Mouse (Mus musculus) embryo, embryonic 10 days (tissue): ENCODE data around the gene Atp6v0e2.

ENCODE experiments used
- DNase-seq: peaks from one replicate; pipeline ENCODE4 v3.0.0-alpha.2; 2015; ENCODE audit warnings: low spot score

The Atp6v0e2 gene

DNA sequence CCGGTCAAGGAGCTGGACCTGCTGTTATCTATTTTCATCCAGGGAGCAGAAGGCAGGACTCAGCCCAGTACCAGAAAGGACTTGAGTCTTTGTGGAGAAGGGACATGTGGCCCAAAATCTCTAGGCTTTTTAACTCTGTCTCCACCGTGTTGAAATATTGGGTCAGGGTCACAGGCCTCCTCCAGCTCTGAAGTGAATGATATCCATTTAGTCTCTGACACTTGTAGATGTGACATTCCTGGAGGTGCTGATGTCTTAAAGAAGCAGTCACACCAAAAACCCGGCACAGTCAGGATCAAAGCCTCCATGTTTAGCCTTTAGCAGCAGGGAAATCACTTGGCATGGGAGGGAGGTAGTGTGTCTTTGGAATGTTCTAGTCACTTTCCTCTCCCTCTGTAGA, 3.3 kb downstream of the Atp6v0e2 start:
- no peak for DNase-seq

DNA sequence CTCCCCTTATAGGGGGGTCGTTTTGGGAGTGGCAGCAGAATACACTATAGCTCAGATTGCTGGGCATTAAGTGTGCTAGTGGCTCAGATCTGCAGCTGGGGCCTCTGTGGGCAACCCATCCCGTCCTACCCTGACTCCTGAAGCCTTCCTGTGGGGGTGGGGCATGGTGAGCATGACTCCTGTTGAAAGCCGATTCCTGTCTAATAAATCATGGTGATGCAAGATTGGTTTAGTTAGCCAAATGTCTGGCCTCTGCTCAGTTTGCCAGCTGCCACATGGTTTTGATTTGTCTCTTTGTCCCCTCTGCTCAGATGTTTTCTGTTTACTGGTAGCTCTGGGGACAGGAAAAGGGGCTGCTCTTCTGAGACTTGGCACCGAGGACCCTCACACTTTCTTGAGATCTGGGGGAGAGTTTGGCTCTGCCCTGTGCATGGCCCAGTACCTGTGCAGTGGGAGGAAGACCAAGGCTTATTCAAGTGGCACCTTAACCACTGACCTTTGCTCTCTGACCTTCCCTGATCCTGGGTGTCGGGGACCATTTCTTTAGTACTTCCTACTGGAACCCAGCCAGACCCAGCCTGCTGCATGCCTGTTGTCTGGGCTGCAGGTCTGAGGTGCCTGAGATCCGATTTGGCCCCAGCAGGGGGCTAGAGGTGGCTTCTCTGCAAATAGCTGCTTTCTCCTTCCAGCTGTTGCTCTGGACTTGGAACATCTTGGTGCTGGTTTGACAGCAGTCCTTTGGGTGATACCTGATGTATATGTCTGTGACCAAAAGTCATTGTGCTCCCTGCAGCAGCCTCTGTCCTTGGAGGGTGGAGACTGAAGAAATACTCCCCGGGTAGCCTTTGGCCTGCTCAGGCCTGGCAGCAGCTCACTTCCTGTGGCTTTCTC, 4.4 kb downstream of the Atp6v0e2 start:
- DNase-seq = peak; percentile 81

DNA sequence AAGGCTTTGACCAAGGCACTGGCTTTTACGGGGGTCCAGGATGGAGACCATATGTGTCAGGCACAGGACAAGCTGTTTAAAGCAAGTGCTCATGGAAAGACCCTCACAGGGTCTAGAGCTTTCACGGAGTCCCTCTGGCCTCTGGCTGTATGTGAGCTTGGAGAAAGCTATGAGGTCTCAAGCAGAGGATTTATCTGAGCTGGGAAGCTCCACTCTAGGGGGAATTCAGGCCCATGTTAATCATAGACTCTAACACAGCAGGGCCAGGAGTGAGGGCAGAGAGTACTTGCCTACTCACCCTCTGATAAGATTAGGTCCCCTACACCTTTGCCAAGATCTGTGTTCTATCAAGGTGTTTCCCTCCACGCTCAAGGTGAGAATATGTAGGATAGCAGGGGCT, 5.2 kb downstream of the Atp6v0e2 start:
- no peak for DNase-seq

DNA sequence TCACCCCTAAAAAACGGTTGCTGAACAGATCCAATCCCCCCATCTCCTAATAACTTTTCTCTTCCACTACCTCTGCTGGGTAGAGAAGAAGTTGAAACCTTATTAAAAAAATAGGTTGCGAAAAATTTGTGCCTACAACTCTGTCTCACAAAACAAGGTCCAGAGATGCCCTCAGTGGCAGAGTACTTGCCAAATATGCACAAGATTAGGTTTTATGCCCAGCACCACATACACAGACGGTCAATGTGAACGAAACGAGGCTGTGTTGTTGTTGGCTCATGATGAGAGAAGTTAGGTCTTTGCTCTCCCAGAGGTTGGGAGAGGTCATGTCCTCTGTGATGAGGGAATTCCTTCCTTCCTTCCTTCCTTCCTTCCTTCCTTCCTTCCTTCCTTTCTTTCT, 7.8 kb downstream of the Atp6v0e2 start:
- DNase-seq = no peak

DNA sequence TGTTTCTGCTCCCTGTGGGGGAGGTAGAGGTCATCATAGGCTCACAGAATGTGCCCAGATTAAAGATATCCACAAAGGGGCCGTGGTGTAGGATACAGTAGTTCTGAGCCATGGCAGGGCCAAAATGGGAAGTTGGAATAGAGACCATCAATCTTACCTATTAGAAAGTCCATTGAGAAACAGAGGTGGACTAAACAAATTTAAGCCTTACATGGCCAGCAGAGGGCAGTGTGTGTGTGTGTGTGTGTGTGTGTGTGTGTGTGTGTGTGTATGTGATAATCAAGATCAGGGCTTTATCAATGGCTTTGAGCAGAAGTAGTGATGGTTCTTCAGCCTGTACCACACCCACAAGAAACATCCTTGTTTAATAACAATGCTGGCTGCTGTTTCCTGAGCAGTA, 8.9 kb downstream of the Atp6v0e2 start:
- DNase-seq = peak; percentile 61

DNA sequence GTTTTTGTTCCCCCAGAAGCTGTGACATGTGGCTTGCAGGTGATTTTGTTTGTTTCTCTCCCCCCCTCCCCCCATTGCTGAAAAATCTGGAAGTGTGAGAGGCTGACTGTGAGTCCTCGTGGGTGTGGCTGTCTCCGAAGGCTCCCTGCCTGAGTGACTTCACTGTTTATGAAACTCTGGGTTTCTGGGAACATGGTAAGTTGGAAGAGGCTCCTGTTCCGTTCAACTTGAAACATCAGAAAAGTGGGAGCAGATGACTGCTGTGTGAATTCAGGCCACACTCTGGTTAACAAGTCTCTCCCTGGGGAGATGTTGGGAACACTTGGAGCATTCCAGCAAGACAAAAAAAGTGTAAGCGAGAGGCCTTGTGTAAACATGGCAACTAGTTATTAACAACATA, 9.4 kb downstream of the Atp6v0e2 start:
- no peak for DNase-seq

DNA sequence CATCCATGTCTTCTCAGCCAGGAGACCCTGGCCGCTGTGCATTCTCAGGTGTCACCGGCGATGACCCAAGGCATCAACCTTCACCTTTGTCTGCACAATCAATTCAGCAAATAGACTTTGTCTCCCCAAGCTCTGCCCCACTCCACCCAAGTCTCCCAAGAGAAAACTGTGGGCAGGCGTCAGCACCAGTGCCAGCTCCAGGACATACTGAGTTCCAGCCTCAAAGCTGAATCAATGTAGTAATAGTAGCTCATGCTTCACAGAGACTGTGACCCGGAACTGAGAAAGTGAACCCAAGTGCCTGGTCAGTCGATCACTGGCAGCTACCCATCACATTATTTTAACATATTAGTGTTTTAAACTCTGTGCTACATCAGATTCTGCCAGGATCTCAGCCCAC, 10.9 kb downstream of the Atp6v0e2 start:
- no peak for DNase-seq

DNA sequence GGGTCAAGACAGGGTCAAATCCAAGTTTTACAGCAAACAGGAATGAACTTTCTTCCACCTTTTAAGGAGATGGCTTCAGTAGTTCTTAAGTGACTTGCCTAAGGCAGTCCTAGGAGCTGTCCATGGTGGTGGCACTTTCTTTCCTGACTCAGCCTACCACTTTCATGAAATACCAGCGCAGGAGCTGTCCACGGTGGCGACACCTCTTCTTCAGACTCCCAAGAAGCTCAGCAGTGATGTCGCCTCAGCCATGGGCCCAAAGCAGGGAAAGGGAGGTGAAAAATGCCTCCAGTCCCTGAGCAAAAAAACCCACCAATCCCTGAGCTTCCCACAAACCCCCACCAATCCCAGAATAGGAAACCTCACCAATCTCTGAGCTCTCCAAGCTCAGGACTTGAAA, 15.5 kb downstream of the Atp6v0e2 start:
- DNase-seq = peak; percentile 62

DNA sequence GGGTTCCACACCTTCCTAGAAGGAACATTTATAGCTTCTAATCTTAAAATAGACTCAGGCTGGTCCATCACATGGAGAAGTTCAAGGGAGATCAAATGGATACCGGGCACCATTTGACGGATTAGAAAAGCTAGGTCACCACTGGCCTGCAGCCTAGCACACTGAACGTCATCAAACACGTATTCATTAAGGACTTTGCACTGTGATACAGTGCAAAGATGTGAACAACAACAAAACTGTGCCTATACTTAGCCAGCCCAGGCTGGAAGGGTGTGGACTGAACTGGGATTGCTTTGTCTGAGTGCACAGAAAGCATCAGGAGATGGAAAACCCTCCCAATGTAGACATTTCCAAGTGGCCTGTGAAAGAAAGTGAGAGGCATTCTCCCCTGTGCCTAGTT, 16.4 kb downstream of the Atp6v0e2 start:
- no peak for DNase-seq

DNA sequence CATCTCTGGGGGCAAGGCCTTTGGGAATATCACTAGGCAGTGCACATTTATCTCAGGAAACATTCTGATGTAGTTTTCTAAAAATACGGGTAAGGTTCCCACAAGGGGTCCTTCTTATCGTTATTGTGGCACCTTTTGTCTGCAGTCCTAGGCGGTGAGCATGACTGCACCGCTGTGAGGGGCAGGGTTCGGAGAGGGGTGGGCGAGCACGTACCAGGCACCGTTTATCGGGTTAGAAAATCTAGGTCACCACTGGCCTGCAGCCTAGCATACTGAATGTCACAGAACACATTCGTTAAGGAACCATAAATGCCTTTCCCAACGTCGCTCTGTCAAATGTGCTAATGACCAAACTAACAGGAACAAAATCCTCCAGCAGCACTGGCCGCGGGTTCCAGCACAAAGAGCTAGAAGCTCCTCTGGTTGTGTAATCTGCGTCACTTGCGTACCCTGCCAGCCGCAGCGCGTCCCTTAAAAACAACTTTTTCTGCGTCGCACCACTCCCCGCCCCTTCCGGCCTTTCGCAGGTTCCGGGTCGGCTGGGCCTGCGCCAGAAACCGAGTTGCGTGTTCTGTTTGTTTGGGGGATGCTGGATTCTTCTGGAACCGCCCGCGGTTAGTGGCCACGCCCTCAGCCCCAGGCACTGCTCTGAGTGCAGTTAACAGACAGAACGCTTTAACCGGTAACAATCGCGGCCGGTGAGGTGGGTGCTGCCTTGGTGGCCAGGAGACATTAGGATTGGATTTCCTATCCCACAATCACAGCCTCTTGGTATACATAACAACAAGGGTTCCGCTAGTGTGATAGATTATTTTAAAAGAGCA, 17.1 kb downstream of the Atp6v0e2 start, which contains the start of gene Lrrc61:
Lrrc61 (plus strand) TSS at position 517 of the 824 bp plus-strand sequence.
- peak; percentile 93 for DNase-seq

DNA sequence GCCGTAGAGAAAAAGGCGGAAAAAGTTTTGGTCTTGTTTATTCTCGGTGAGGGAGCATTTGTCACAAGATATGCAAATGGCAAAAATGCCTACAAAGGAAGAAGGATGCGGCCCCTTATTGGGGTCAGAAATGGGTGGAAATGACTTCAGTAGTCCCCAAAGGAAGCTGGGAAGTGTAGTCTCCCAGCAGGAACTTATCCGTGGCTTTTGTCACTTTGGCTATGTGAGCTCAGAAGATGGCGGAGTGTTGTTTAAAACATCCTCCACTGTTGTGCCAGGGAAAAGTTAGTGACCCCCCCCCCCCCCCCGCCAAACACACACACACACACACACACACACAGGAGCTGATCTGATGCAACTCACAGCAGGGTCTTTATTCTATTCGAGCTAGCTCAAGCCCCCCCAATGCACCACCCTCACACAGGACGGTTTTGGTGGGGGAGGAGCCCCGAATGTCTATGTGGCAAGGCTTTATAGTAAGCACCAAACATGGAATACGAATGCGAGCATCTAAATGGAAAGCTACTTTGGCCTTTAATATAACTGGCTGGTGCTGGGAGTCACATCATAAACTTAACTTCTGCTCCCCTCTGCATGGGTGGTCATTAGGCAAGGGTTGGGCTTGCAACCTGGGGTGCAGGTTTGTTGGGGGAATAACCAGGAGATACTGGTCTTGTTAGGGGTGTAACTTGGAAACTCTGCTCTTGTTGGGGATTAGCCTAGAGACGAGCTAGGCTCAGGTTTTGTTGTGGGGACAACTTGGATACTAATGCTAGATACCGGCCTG, 17.9 kb downstream of the Atp6v0e2 start:
- DNase-seq = peak; percentile 83

DNA sequence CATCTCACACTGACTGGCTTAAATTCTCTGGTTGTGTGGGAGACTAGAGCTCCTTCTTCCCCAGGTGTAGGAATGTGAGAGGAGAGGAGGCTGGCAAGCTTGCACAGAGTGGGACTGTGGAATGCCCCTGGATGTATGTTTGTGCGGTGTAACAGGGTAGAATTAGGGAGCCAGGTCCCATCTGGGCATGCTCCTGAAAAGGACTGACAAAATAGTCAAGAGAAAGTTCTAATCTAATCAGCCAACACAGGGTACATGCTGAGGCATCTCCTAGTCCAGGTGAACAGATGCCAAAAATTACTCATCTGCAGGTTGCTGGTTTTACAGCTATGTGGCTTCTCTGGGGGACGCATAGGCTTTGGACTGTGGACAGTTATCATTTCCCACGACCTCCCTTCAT, 18.5 kb downstream of the Atp6v0e2 start:
- no peak for DNase-seq

DNA sequence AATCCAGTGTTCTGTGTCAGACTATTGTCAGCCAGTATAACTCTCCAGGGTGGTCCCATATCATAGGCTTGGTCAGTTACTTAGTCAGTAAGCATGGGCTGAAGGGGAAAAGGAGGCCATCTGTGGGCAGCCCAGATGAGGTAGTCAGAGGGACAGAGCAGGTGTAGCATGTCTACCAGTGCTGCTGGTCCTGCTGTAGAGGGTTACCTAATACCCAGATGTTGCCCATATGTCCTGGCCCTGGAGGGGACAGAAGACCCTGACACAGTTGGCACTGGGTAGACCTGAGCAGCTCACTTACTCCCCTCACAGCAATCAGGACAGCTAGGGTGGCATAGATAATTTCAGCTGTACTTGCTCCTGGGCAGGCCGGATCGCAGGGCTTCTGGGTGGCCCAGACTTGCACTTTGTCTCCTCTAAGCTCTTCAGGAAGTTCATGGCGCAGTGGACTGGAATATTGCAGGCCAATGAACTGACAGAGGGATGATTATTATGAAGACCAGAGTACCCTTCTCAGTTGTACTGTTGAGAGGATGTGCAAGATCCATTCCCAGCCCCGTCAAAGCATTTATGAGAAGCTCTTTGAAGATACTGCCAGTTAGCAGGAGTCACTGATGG, 28.4 kb downstream of the Atp6v0e2 start:
- no peak for DNase-seq

DNA sequence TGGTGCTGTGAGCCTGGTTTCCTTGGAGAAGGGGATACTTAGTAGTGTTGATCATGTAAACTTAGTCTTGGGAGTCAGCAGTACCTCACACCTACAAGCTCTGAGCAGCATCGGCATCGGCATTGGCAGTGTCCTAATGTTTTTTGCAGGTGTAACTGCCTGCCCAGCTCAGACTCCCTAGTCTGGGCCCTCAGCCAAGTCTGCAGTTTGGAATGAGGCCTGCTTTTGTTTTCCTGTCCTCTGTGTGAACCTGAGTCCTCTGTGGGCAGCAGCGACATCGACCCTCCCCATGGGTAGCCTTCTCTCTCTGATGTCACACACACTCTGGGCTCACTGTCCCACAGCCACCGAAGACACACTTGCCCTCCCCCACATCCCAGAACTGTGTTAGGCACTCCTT, 28.9 kb downstream of the Atp6v0e2 start:
- DNase-seq = no peak

DNA sequence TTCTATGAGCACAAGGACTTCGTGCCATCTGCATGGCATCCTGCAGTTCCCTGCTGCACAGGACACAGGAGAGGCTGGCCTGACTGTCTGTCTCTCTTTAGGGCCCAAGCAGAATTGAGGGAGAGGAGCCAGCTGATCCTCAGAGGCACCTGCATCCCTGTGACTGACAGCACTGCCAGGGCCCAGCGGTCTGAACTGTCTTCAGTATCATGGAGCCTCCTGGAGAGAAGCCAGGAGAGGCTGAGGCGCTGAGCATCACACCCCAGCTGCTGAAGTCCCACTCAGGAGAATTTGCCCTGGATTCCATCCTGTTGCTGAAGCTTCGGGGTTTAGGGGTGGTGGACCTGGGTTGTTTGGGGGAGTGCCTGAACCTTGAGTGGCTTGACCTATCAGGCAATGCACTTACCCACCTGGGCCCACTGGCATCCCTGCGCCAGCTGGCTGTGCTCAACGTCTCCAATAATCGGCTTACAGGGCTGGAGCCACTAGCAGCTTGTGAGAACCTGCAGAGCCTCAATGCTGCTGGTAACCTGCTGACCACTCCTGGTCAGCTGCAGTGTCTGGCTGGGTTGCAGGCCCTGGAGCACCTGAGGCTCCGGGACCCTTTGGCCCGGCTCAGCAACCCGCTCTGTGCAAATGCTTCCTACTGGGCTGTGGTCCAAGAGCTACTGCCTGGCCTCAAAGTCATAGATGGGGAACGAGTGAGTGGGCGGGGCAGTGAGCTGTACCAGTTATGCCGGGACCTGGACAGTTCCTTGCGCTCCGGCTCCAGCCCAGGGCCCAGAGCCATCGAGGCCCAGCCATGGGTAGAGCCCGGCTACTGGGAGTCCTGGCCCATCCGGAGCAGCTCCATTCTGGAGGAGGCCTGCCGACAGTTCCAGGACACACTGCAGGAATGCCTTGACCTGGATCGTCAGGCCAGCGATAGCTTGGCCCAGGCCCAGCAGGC, 30.9 kb downstream of the Atp6v0e2 start:
- DNase-seq = no peak

DNA sequence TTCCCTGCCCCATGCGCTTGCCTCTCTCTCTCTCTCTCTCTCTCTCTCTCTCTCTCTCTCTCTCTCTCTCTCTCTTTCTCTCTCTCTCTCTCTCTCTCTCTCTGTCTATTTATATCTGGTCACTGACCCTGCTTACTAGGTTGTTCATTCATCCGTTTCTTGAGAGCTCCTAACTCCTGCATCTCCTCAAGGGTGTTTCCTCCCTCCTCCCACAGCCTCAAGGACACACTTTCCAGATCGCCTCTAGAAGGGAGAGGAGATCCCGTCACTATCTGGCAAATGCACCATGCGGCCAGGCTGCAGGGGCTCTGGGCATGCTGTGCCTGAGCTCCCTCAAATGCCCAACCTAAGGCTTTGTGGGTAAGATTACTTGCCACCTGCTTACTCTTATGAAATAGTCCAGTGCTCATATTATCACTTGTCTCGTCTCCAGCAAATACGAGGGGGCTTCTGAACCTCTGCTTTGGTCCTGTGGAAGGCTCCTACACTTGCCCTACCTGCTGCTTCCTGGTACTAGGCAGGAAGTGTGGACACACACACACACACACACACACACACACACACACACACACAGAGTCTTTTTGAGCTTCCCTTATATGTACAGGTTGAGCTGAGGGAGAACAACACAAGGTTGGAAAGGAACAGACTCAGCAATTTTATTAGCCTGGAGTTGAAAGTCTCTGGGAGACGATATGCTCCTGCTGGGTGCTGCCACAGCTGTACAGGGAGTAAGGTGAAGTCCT, 31.8 kb downstream of the Atp6v0e2 start:
- DNase-seq = no peak

DNA sequence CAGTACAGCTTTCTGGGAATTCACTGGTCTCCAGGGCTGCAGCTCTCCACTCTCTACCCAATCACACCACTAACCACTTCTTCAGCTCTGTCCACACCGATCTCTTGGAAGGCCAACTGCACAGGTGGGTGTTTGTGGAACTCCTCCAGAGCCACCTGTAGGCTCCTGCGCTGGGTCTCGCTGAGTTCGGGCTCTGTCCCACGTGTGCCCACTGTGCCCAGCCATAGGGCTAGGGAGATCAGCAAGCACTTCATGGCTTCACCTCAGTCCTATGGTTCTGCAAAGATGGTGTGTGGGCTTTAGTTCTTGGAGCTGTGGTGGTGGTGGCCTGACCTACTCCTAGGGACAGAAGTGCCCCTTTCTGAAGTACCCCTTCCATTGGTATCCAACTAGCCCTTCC, 34.6 kb downstream of the Atp6v0e2 start:
- no peak for DNase-seq

DNA sequence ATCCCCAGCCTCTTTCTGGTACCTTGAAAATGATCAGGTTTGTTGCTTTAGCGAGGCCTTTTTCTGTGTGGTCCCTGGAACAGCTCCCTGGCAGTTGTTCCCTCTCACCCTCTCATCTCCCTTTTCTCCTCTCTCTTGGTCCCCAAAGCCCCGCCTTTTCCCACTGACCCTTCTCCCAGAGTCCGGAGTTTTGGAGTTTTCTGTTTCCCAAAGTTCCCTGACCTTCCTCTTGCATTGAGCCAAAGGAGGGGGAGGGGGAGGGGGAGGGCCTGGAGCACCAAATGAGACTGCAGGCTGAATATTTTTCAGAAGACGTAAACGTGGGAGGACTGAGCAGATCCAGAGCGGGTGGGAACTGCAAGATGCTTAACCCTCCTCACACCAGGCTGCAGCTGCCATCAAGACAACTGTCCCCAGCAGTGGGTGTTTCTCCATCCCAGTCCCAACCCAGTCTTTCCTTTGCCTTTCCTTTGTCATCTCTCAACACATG, 35.2 kb downstream of the Atp6v0e2 start, which contains the start of gene Rarres2:
Rarres2 (minus strand) TSS at position 218 of the 490 bp plus-strand sequence.
- no peak for DNase-seq

DNA sequence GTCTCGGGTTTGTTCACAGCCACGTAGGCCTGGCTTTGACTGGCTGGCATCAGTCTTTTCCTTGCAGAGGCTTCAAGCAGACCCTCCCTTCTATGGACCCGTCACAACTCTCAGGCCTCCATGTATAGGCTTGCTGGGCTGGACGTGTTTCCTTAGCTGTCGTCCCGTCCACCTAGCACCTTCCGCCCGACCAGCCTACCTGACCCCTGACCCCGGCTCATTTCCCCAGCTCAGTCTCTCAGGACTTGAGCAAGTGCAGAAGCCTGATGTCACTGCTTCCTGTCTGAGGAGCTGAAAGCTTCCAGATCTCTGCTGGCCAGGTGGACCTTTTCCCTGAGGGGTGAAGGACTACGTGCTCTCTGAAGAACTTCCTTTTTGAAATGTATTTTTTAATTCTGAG, 35.9 kb downstream of the Atp6v0e2 start:
- DNase-seq = peak; percentile 71

DNA sequence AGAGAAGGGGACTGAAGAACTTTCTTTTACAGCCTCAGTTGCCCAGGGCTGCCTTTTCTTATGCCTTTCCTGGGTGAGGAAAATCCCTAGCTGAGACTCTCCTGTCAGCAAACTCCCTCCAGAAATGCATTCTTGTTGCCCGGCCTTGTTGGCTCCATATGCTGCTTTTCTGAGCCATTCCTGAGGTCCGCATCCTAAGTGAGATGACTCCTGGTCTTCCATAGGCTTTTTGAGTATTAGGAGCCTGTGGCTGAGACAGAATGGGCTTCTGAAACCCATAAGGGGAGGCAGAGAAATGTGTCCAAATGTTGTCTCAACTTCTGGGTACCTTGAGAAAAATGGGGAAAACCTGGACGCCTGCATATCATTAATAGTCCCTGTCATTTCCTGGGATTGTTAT, 36.6 kb downstream of the Atp6v0e2 start:
- DNase-seq = no peak
